Mouse (Mus musculus) neural tube, embryonic 13.5 days (tissue): ENCODE data around the gene Hsd11b2. TPM values are rescaled to one million over a fixed set of nuclear protein-coding genes. Genes with fewer than 3 reads are reported as not detected.

Experiments used
- ATAC-seq: fragments of 200-750 bp; cut with Nextera tagmentation; 2 replicates; pipeline ENCODE4 v1.8.0; 2017; ENCODE audit warnings: low read depth, mild to moderate bottlenecking, moderate TSS enrichment, moderate library complexity
- H3K27ac ChIP-seq: fragments of 300-500 bp; sonication (generic); replicated peaks from 2 replicates; pipeline ENCODE4 v1.5.1; 2015; ENCODE audit warnings: moderate library complexity, mild to moderate bottlenecking, inconsistent platforms
- H3K27me3 ChIP-seq: fragments of 300-500 bp; sonication (generic); 2 replicates; pipeline ENCODE4 v1.6.1; 2015; ENCODE audit warnings: mild to moderate bottlenecking, inconsistent platforms
- H3K36me3 ChIP-seq: fragments of 300-500 bp; sonication (generic); 2 replicates; pipeline ENCODE4 v1.6.1; 2015; ENCODE audit warnings: mild to moderate bottlenecking, inconsistent platforms
- H3K4me1 ChIP-seq: fragments of 300-500 bp; sonication (generic); replicated peaks from 2 replicates; pipeline ENCODE4 v1.6.1; 2015; ENCODE audit warnings: inconsistent platforms
- H3K4me2 ChIP-seq: fragments of 300-500 bp; sonication (generic); 2 replicates; pipeline ENCODE4 v1.6.1; 2015; ENCODE audit warnings: inconsistent platforms, mild to moderate bottlenecking, moderate library complexity
- H3K4me3 ChIP-seq: fragments of 300-500 bp; sonication (generic); 2 replicates; pipeline ENCODE4 v1.5.1; 2015; ENCODE audit warnings: mild to moderate bottlenecking, inconsistent platforms
- H3K9ac ChIP-seq: fragments of 300-500 bp; sonication (generic); 2 replicates; pipeline ENCODE4 v1.6.1; 2015; ENCODE audit warnings: moderate library complexity, mild to moderate bottlenecking, inconsistent platforms
- H3K9me3 ChIP-seq: fragments of 300-500 bp; sonication (generic); 2 replicates; pipeline ENCODE4 v1.6.1; 2016; ENCODE audit warnings: inconsistent platforms
- WGBS: fragments of 180-500 bp; shearing (Covaris S2); methylation state at CpG from one replicate; pipeline ENCODE4 v1.1.7; 2015; 5-methylcytosine and 5-hydroxymethylcytosine counted together
- polyA plus RNA-seq: library from polyadenylated mRNA; unstranded; fragments of >200 nt; fragmentation: Nextera tagmentation; extraction: Ambion mirVana; gene quantifications from 2 replicates; pipeline ENCODE4 v1.2.1, GENCODE M21; 2015

Hsd11b2 gene
- polyA plus RNA-seq, 1 experiment from 2014 or later: 5.5 TPM

DNA sequence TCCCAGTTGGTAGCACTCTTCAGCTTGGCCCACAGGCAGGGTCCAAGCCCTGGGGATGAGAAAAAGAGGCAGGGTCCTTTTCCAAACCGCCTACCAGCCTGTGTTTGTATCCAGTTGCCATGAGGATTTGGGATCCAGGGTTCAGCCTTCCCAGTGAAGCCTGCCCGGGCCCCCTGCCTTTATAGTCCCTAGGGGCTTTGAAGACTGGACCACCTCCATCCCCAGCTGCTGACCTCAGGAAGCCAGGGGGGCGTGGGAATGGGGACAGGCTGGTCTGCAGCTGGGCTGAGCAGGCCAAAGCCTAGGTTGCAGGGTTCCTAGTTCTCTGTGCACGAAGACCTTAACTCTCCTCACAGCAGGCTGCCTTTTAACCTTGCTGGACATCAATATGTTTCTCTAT, 43.3 kb upstream of the Hsd11b2 start:
- Histone ChIP-seq H3K4me2 (no peak overlapping the region), H3K9ac (peak overlapping the region; percentile 56), H3K4me3 (no peak overlapping the region), H3K9me3 (no peaks in the 10 kb centered on the region), H3K27me3 (peaks cover 15% of the 10 kb centered on the region; the same call in 1 of the 2 replicates), H3K4me1 (peaks cover 62% of the 10 kb centered on the region), H3K36me3 (peaks cover 12% of the 10 kb centered on the region), H3K27ac (peak overlapping the region; percentile 14; the same call in 1 of the 2 replicates)
- WGBS: 35% methylated on average over 4 of the region's 4 CpGs
- ATAC-seq: no peak

- Histone ChIP-seq H3K9ac (no peak overlapping the region), H3K36me3 (peaks cover 12% of the 10 kb centered on the region), H3K27ac (no peak overlapping the region), H3K27me3 (peaks cover 15% of the 10 kb centered on the region; the same call in 1 of the 2 replicates), H3K4me3 (no peak overlapping the region), H3K9me3 (no peaks in the 10 kb centered on the region), H3K4me1 (peaks cover 57% of the 10 kb centered on the region), H3K4me2 (no peak overlapping the region)
- ATAC-seq: no peak
- WGBS: 94% methylated on average over 8 of the region's 8 CpGs
Measured at GRCm38 (mm10) chr8:105475742-105476141, 42.8 kb upstream of the Hsd11b2 start.

GRCm38 (mm10) chr8:105476161-105476560, 42.4 kb upstream of the Hsd11b2 start:
- Histone ChIP-seq H3K4me2 (no peak overlapping the region), H3K4me3 (no peak overlapping the region), H3K27ac (no peak overlapping the region), H3K4me1 (peaks cover 58% of the 10 kb centered on the region), H3K27me3 (peaks cover 15% of the 10 kb centered on the region; the same call in 1 of the 2 replicates), H3K36me3 (peaks cover 12% of the 10 kb centered on the region), H3K9ac (no peak overlapping the region), H3K9me3 (no peaks in the 10 kb centered on the region)
- WGBS: 89% methylated on average over 7 of the region's 7 CpGs
- no peak for ATAC-seq

GRCm38 (mm10) chr8:105476628-105477413, 41.7 kb upstream of the Hsd11b2 start:
- peaks cover 15% of the 10 kb centered on the region for H3K36me3 ChIP-seq
- H3K9me3 ChIP-seq: no peaks in the 10 kb centered on the region
- WGBS: 40% methylated on average over 25 of the region's 25 CpGs
- peak overlapping the region; percentile 34; the same call in 1 of the 2 replicates for H3K9ac ChIP-seq
- ATAC-seq: no peak
- H3K27me3 ChIP-seq: peaks cover 15% of the 10 kb centered on the region; the same call in 1 of the 2 replicates
- 0 out of 2 replicates have a peak overlapping the region, but pooled peaks have one; percentile 20 for H3K4me2 ChIP-seq
- no peak overlapping the region for H3K27ac ChIP-seq
- H3K4me1 ChIP-seq: peaks cover 54% of the 10 kb centered on the region
- H3K4me3 ChIP-seq: no peak overlapping the region

DNA sequence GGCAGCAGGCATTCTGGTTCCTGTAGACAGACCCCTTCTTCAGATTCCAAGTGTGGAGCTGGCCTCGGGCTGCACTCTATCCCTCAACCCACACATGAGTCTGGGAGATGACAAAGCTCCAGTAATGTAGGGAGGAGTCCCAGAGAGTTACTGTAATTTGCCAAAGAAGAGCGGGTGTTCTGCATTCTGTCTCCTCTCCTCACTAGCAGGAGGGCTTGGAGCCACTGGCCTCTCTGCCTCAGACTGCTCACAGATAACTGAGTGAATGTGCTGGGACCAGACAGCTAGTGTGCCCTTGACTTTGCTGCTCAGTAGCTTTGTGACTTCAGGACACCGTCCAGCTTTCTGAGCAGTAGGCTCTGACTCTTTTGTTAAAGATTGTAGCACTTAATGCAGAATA, 40.8 kb upstream of the Hsd11b2 start:
- no peaks in the 10 kb centered on the region for H3K9me3 ChIP-seq
- H3K36me3 ChIP-seq: peaks cover 19% of the 10 kb centered on the region
- H3K9ac ChIP-seq: no peak overlapping the region
- H3K27ac ChIP-seq: no peak overlapping the region
- ATAC-seq: no peak
- H3K4me3 ChIP-seq: no peak overlapping the region
- 86% methylated on average over 3 of the region's 3 CpGs for WGBS
- H3K27me3 ChIP-seq: peaks cover 10% of the 10 kb centered on the region; the same call in 1 of the 2 replicates
- H3K4me1 ChIP-seq: peaks cover 46% of the 10 kb centered on the region
- H3K4me2 ChIP-seq: no peak overlapping the region

DNA sequence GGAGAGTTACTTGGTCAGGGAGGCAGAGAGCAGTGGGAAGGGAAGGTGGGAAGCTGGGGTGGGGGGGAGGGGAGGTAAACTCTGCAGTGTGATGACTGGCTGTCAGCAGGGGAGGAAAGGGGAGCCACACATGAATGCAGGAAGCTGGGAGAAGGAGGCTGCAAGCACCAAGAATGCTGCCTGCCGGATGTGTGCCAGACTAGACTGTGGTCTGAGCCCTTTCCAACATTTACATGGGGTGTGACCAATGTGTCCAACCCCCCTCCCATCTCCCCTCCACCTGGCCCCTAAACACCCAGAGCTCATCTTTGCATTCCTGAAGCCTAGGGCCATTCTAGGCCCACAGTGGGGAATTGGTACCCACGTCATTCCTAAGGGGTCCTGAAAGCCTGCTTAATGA, 37.5 kb upstream of the Hsd11b2 start:
- Histone ChIP-seq H3K9me3 (no peaks in the 10 kb centered on the region), H3K27ac (no peak overlapping the region), H3K4me1 (peaks cover 29% of the 10 kb centered on the region), H3K4me2 (no peak overlapping the region), H3K36me3 (peaks cover 19% of the 10 kb centered on the region), H3K4me3 (no peak overlapping the region), H3K27me3 (no peaks in the 10 kb centered on the region; the same call in 1 of the 2 replicates), H3K9ac (no peak overlapping the region)
- 46% methylated on average over 2 of the region's 2 CpGs for WGBS
- ATAC-seq: no peak

DNA sequence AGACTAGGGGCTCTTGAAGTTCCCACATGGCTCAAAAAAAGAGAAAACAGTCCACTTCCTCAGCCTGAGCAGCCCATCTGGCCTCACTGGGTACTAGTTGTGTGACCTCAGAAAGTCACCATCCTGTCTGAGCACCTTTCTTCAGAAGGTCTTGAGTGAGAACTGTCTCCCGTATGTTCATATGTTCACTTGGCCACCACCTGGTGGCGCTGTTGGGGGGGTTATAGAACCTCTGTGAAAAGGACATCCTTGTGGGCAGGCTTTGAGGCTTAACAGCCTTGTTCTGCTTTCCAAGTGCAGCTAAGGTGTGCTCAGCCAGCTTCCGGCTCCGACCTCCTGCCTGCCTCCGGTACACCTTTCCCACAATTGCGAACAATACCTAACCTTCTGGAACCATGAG, 37.1 kb upstream of the Hsd11b2 start:
- no peaks in the 10 kb centered on the region for H3K9me3 ChIP-seq
- no peaks in the 10 kb centered on the region; the same call in 1 of the 2 replicates for H3K27me3 ChIP-seq
- H3K36me3 ChIP-seq: peaks cover 19% of the 10 kb centered on the region
- 68% methylated on average over 6 of the region's 6 CpGs for WGBS
- no peak overlapping the region for H3K9ac ChIP-seq
- H3K4me2 ChIP-seq: no peak overlapping the region
- peaks cover 29% of the 10 kb centered on the region for H3K4me1 ChIP-seq
- H3K27ac ChIP-seq: no peak overlapping the region
- H3K4me3 ChIP-seq: no peak overlapping the region
- ATAC-seq: no peak

- Histone ChIP-seq H3K4me3 (no peak overlapping the region), H3K36me3 (peaks cover 19% of the 10 kb centered on the region), H3K4me2 (no peak overlapping the region), H3K4me1 (peaks cover 22% of the 10 kb centered on the region), H3K27ac (no peak overlapping the region), H3K9ac (no peak overlapping the region), H3K9me3 (no peaks in the 10 kb centered on the region), H3K27me3 (no peaks in the 10 kb centered on the region)
- WGBS: 87% methylated on average over 8 of the region's 8 CpGs
- no peak for ATAC-seq
Measured at GRCm38 (mm10) chr8:105482123-105482522, 36.4 kb upstream of the Hsd11b2 start.

DNA sequence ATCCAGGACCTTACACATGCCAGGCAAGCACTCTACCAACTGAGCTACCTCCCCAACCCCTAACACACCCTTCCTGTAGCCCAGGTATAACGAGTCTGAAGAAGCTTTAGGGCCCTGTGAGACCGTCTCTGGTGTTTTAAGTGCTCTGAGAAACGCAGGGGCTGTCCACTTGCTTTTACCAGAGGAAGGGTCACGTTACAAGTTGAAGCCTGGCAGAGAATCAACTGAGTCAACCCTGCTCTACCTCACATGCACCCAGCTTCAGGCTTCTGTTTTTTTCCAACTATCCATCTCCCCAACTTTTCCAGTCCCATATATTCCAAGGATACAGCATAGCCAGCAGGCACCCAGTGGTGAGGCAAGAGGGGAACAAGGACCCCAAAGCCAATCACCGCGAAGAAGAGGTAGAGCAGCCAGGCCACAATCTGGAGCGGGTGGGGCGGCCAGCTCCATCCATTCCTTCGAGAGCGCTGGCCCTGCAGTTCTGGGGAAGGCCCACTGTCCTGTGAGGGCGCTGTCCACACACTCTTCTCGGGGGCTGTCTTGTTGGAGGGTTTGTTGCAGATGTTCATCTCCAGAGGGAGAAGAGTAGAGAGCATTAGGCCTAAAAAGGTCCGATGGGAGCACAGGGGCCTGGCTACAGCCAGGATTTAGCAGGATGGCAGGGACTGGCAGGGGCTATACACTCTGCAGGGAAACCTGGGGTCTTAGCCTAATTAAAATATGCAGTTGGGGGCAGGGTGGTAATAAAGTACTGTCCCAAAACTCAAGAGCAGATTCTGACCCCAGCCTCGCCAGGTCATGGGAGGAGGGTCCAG, 35.1 kb upstream of the Hsd11b2 start:
- WGBS: 34% methylated on average over 14 of the region's 14 CpGs
- Histone ChIP-seq H3K4me1 (peaks cover 21% of the 10 kb centered on the region), H3K36me3 (peaks cover 12% of the 10 kb centered on the region), H3K9me3 (no peaks in the 10 kb centered on the region), H3K9ac (no peak overlapping the region), H3K4me3 (no peak overlapping the region), H3K27me3 (no peaks in the 10 kb centered on the region), H3K4me2 (no peak overlapping the region), H3K27ac (0 out of 2 replicates have a peak overlapping the region, but pooled peaks have one; percentile 46)
- ATAC-seq: peak; percentile 51

DNA sequence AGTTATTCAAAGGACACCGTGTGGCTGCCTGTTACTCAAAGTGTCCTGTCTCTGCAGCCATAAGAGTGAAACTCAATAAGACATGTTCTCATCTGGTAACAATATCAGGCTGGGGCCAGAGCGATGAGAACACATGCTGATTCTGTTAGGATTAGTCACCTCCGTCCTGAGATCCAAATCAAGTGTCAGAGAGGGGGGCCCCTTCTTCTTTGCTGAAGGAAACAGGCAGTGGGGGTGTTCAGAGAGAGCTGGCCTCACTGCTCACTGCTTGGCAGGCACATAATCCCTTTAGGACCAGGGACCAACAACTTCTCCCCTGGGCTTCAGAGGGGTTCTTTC, 34.6 kb upstream of the Hsd11b2 start:
- no peak overlapping the region for H3K4me2 ChIP-seq
- H3K27me3 ChIP-seq: no peaks in the 10 kb centered on the region
- ATAC-seq: peak; percentile 13; the same call in 1 of the 2 replicates
- peaks cover 21% of the 10 kb centered on the region for H3K4me1 ChIP-seq
- H3K27ac ChIP-seq: 0 out of 2 replicates have a peak overlapping the region, but pooled peaks have one; percentile 46
- WGBS: 30% methylated on average over 3 of the region's 3 CpGs
- peaks cover 6% of the 10 kb centered on the region; the same call in 1 of the 2 replicates for H3K36me3 ChIP-seq
- no peaks in the 10 kb centered on the region for H3K9me3 ChIP-seq
- no peak overlapping the region for H3K9ac ChIP-seq
- no peak overlapping the region for H3K4me3 ChIP-seq

DNA sequence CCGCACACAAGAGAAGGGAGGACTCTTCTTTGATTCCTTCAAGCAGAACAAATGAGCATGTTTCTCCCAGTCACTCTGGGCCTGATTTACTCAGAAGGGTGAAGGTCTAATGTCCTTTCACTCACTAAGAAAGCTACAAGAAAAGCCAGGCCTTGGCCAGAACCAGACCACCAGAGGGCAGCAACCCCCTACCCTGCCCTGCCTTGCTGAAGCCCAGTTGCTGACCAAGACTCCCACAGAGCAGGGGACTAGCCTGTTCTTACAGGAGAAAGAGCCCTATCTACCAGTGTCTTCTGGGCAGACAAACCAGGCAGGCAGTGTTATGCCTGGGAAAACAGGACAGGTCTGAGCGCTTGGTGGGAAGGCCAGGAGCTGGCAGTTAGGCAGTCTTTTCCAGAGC, 34.2 kb upstream of the Hsd11b2 start:
- Histone ChIP-seq H3K4me3 (no peak overlapping the region), H3K27me3 (no peaks in the 10 kb centered on the region), H3K27ac (0 out of 2 replicates have a peak overlapping the region, but pooled peaks have one; percentile 46), H3K4me1 (peaks cover 21% of the 10 kb centered on the region), H3K9me3 (no peaks in the 10 kb centered on the region), H3K36me3 (peaks cover 6% of the 10 kb centered on the region; the same call in 1 of the 2 replicates), H3K4me2 (no peak overlapping the region), H3K9ac (no peak overlapping the region)
- ATAC-seq: peak; percentile 61; the same call in 1 of the 2 replicates
- 18% methylated on average over 2 of the region's 2 CpGs for WGBS

GRCm38 (mm10) chr8:105488082-105488481, 30.5 kb upstream of the Hsd11b2 start:
- Histone ChIP-seq H3K4me2 (no peak overlapping the region), H3K9me3 (no peaks in the 10 kb centered on the region), H3K36me3 (no peaks in the 10 kb centered on the region), H3K4me3 (no peak overlapping the region), H3K27ac (no peak overlapping the region), H3K27me3 (no peaks in the 10 kb centered on the region), H3K9ac (no peak overlapping the region), H3K4me1 (peaks cover 14% of the 10 kb centered on the region)
- no peak for ATAC-seq
- 75% methylated on average over 3 of the region's 3 CpGs for WGBS
